Mouse (Mus musculus) right cerebral cortex, postnatal 14 days (tissue): ENCODE results near the gene Gm5741.
"Not testable (repeated sequence)": the region's sequence is repeated elsewhere in the genome, so short reads cannot be mapped to it uniquely, and the experiment has no call there.

Source experiments
- DNase-seq: peaks from one replicate; pipeline ENCODE4 v3.0.0; 2022

Gene Gm5741

DNA sequence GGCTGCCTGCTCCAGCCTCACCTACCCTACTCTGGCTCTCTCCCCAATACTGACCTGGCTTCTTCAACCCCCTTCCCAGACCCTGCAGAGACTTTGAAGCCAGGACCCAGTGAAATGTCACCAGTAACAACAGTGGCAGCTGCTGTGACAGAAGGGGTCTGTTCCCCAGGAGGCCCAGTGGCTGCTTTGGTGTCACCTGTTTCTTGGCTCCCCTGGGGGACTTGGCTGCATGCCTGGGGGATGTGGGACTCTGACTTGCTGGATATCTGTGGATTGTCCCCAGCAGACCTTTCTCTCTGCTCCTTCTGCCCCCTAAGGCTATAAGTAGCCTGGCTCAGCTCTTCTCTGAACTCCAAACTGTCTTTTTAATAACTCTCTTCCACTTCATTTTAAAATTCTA lies at the start of gene Gm5741:
Gene Gm5741, minus strand, starts transcription at position 1 of the 400 bp plus-strand sequence.
- DNase-seq = no peak

GRCm38 (mm10) chr8:85116984-85117383 lies 49.2 kb upstream of the Gm5741 start:
- DNase-seq = no peak

DNA sequence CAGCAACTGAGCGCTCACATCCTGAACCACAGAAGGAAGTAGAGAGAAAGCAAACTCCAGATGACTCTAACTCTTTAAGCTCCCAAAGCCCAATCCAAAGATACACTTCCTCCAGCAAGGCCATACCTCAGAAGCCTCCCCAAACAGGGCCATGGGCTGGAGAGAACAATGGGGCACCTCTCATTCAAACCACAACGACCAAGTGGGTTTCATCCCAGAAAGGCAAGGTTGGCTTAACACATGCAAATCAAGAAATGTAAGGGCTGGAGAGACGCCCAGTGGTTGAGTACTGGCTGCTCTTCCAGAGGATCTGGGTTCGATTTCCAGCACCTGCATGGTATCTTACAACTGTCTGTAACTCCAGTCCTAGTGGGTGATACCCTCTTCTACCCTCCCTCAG lies 47.7 kb upstream of the Gm5741 start:
- DNase-seq = no peak

GRCm38 (mm10) chr8:85113241-85113640 lies 45.5 kb upstream of the Gm5741 start:
- DNase-seq = no peak

DNA sequence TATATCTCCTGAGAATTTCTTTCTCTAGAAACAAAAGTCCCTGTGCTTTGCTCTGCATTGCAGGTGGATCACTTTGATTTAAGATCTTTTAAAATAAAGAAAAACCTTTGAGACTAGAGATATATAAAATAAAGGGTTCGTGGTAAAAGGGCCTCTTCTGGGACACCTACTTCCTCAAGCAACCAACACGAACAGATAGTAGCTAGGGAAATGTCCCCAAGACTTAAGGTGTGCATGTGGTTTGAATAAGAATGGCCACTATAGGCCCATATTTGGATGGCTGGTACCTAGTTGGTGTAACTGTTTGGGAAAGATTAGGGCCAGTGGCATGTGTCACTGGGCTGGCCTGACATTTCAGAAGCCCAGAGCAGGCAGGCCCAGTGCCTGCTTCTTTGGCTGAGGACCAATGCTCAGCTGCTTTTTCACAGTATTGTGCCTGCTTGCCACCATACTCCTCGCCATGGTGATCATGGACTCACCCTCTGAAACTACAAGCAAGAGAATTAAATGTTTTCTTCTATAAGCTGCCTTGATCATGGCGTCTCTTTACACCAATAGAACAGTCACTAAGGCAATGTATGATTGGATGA lies 32.4 kb upstream of the Gm5741 start:
- no peak for DNase-seq

GRCm38 (mm10) chr8:85096850-85097249 lies 29.1 kb upstream of the Gm5741 start:
- no peak for DNase-seq

DNA sequence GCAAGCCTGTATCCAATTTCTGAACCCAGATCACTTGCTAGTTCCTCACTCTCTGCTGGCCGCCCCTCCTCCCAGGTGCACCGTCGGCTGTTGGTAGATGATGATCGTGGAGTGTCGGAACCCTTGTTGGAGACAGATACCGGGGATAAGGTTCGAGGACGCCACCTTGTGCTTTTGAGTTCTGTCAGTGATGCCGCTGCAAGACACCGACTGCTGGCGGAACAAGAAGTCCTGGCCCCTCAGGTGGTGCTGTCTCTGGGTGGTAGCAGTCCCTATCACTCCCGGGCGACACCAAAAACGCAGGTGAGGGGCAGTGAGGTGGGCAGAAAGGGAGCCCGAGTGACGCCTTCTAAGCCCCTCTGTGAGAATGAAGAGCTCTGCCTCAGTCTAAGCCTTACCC lies 28.4 kb upstream of the Gm5741 start:
- no peak for DNase-seq

DNA sequence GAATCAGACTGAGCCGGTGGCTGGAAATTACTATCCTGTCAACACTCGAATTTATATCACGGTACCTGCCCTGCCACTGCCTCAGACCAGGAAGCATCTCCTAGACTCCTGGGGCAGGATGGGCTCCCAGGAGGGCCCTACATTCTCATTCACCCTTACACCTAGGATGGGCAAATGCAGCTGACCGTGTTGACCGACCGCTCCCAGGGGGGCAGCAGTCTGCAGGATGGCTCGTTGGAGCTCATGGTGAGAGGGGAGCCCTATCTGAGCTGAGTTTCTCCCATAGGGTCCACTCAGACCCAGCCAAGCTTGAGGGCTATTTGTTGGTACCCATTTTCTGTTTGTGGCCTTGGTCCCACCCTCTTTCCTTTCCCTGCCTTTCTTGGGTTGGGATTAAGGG lies 27.8 kb upstream of the Gm5741 start:
- DNase-seq = no peak

DNA sequence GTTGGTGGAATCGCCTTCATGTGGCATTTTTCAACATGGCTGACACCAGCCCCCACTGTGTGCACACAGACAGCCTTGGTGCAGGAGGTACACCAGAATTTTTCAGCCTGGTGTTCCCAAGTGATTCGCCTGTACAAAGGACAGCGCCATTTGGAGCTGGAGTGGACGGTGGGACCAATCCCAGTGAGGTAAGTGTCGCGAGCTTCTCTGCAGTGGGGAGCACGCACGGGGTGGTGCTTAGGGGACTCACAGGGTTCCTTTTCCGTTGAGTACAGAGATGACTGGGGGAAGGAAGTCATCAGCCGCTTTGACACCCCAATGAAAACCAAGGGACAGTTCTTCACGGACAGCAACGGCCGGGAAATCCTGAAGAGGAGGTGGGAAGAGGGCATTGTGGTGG lies 27.3 kb upstream of the Gm5741 start:
- no peak for DNase-seq

- no peak for DNase-seq
Observed at GRCm38 (mm10) chr8:85091526-85092090, 23.8 kb upstream of the Gm5741 start.

DNA sequence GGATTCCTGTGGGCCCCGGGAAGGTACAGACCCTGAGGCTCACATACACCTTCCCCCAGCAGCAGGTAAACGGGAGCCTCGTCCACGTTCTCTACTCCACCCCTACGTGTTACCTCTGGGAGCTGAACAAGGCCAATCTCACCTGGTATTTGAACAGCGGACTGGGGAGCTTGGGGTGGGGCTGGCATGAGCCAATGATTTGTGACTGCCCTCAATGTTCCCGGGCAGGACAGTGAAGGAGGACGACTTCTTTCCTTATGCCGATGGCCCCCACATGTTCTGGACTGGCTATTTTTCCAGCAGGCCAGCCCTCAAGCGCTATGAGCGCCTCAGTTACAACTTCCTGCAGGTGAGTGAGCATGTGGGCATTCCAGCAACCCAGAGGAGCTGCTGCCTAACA lies 23.1 kb upstream of the Gm5741 start:
- DNase-seq = no peak

GRCm38 (mm10) chr8:85088771-85089170 lies 21.0 kb upstream of the Gm5741 start:
- DNase-seq = no peak

GRCm38 (mm10) chr8:85086238-85086637 lies 18.5 kb upstream of the Gm5741 start:
- DNase-seq = no peak

GRCm38 (mm10) chr8:85084633-85085032 lies 16.9 kb upstream of the Gm5741 start:
- no peak for DNase-seq

DNA sequence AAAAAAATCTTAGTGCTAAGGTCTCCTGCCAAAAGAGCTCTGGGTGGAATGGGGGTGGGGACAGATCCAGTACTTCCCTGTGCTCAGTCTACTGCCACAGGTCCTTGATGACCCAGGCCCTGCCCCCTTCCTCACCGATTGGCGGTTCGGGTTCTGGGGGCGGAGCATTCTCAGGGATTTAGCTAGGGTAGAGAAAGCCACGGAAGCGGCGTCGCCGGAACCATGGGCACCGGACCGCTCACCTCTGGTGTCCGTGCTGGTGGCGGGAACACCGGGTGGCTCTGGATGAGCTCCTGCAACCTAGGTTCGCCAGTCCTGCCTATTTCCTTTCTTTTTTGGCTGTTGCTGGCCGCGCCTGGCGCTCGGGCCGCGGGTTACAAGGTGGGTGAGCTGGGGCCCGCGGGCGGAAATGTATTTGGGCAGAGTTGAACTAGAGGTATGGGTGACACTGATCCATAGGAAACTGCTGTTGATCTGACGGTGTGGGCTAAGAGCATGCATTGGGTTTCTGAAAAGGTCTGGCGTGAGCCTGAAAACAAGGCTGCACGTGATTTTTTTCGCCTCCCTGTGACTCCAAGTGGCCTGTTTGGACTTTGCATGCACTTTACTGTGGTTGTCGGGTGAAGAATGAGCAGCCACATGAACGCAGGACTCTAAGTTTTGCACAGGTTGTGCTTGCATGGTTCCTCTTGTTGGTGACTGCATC lies 15.5 kb upstream of the Gm5741 start, which contains the start of gene Man2b1:
Gene Man2b1, plus strand, starts transcription at position 163 of the 706 bp plus-strand sequence.
- DNase-seq = peak; percentile 87

DNA sequence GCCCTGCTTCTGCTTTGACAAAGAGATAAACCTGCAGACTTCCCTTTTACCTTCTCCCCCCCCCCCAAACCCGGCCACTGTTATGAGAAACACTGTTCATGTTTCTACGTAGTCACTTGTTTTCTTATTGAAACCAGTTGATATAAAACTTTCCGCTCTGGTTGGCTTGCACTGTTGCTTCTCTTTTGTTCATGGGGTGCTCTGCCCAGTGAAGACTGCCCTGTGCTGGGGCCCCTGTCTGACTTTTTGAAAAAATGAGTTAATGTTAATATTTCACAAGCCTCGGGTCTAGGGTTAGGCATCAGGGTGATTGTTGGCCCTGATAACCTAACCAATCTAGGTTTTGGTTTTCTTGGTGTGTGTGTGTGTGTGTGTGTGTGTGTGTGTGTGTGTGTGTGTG lies 14.4 kb upstream of the Gm5741 start:
- not testable (repeated sequence) for DNase-seq

- DNase-seq = no peak
Observed at GRCm38 (mm10) chr8:85081216-85081555, 13.4 kb upstream of the Gm5741 start, which contains the start of gene Wdr83. Wdr83 (minus strand) TSS chr8:85081306.

DNA sequence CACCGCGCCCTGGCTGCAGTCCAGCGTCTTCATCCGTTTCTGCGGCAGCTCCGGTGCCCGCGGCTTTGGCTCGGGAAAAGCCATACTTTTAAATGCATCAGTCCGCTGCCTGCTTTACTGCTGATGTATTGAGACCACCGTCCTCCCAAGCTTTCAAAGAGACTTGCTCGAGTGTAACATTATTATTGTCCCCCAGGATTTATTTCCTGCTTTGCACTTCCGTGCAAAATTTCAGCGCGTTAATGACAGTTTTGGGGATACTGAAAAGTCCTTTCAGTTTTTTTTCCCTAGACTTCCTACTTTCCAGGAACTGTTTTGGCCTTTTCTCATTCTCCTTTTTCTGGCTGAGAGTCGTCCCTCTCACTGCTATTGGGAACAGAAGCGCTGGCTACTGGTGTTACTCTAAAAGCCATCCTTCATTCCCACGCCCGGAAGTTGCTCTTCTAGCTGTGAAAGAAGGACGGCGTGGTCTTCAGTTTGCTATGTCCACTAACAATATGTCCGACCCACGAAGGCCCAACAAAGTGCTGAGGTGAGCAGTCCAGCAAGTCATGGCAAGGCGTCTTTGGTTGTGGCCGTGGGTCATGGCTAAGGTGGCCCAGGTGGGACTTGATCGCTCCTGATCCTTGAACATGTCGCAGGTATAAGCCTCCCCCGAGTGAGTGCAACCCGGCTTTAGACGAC lies 12.9 kb upstream of the Gm5741 start, which contains the start of gene Wdr83os:
Gene Wdr83os, plus strand, starts transcription at position 209 of the 684 bp plus-strand sequence.
- DNase-seq = peak; percentile 57

GRCm38 (mm10) chr8:85080214-85080531 lies 12.4 kb upstream of the Gm5741 start:
- no peak for DNase-seq

DNA sequence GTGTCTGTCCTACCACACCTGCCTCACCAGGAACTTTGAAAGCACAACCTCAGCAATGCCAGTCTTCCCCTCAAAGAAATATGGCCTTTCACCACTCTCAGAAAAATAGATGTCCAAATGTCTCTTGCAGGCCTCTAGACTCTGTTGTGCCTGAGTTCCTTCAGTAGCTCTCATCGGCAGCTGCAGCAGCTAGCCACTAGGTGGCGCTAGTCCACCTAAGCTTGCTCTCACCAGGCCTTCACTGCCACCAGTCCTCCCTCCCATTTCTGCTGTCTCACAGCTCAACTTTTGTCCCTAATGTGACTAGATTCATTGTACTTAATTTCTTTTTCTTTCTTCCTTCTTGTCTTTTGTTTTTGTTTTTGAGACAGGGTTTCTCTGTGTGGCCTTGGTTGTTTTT lies 9.2 kb upstream of the Gm5741 start:
- DNase-seq = peak; percentile 78

GRCm38 (mm10) chr8:85076001-85076400 lies 8.2 kb upstream of the Gm5741 start:
- DNase-seq = peak; percentile 52

DNA sequence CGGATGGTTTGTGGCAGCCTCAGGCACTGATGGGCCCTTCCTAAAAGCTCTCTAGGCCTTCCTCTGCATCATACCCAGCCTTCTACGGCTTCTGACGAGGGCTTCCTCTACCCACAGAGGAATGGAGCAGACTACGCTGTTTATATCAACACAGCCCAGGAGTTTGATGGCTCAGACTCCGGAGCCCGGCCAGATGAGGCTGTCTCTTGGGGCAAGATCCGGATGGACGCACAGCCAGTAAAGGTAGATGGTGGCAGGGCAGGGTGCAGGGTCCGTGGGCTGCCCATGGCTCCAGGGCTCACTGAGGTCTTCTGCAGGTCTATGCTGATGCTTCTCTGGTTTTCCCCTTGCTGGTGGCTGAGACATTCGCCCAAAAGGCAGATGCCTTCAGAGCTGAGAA lies 6.8 kb upstream of the Gm5741 start:
- no peak for DNase-seq

GRCm38 (mm10) chr8:85074167-85074566 lies 6.4 kb upstream of the Gm5741 start:
- DNase-seq = no peak

DNA sequence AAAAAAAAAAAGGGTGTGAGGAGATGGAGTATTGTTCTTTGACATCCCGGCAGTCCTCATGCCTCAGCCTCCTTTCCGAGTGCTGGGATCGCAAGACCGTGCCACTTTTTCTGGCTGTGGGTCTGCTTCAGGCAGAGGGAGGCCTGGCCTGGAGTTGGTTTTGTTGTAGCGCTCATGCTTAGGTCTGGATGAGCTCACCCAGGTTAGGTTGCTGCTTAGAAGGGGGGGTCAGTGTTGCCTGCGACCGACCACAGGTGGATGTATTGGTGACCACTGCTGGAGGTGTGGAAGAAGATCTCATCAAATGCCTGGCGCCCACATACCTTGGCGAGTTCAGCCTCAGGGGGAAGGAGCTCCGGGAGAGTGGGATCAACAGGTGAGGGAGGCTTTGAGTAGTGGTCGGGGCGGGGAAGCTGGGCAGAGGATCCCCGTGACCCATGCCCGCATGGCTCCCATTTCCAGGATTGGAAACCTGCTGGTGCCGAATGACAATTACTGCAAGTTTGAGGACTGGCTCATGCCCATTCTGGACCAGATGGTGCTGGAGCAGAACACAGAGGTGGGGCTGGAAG lies 5.3 kb upstream of the Gm5741 start:
- DNase-seq = no peak
